Mouse (Mus musculus): ENCODE measurements at regions not wholly inside any gene's neighbourhood (a gene's known extent, or its start where the extent isn't known, plus 50 kb on each side); places are given as distances from the start of the nearest gene placed in this dataset.

- H3K4me1 ChIP-seq (replicated peaks; ENCODE audit: control insufficient read depth, insufficient read depth, low read length) = no peaks in the 10 kb centered on the region
- DNase-seq = no peak
- TF ChIP-seq CTCF (IDR thresholded peaks at IDR 0.05; ENCODE audit: borderline replicate concordance, control insufficient read depth, extremely low read depth, insufficient read depth, low read length, poor library complexity) = no peak
- 94% methylated on average over 6 of the region's 6 CpGs for WGBS
- H3K36me3 ChIP-seq (ENCODE audit: control insufficient read depth, insufficient read depth, low read length) = no peaks in the 10 kb centered on the region
- H3K27me3 ChIP-seq (ENCODE audit: control insufficient read depth, insufficient read depth, low read length) = no peaks in the 10 kb centered on the region
- H3K27ac ChIP-seq (ENCODE audit: control insufficient read depth, insufficient read depth, low read length) = no peak overlapping the region
- no peak overlapping the region for H3K4me3 ChIP-seq (ENCODE audit: control insufficient read depth, insufficient read depth, low read length)
Measured at GRCm38 (mm10) chr14:61885241-61886015, 278.2 kb downstream of the Kcnrg start.

- TF ChIP-seq POLR2A (IDR thresholded peaks at IDR 0.05; ENCODE audit: control insufficient read depth, extremely low read depth, insufficient read depth, low read length, poor library complexity) (no peak), CTCF (IDR thresholded peaks at IDR 0.05; ENCODE audit: borderline replicate concordance, control insufficient read depth, extremely low read depth, insufficient read depth, low read length, poor library complexity) (no peak)
Measured at GRCm38 (mm10) chr14:61889626-61890025, 282.4 kb downstream of the Kcnrg start.

GRCm38 (mm10) chr14:61893786-61894185 lies 286.5 kb downstream of the Kcnrg start:
- no peak for TF ChIP-seq POLR2A (IDR thresholded peaks at IDR 0.05; ENCODE audit: control insufficient read depth, extremely low read depth, insufficient read depth, low read length, poor library complexity)
- TF ChIP-seq CTCF (IDR thresholded peaks at IDR 0.05; ENCODE audit: borderline replicate concordance, control insufficient read depth, extremely low read depth, insufficient read depth, low read length, poor library complexity) = no peak
- H3K4me1 ChIP-seq (replicated peaks; ENCODE audit: control insufficient read depth, insufficient read depth, low read length) = no peaks in the 10 kb centered on the region
- no peaks in the 10 kb centered on the region for H3K36me3 ChIP-seq (ENCODE audit: control insufficient read depth, insufficient read depth, low read length)
- DNase-seq = no peak
- H3K27ac ChIP-seq (ENCODE audit: control insufficient read depth, insufficient read depth, low read length) = no peak overlapping the region
- 93% methylated on average over 3 of the region's 3 CpGs for WGBS
- no peak overlapping the region for H3K4me3 ChIP-seq (ENCODE audit: control insufficient read depth, insufficient read depth, low read length)
- H3K27me3 ChIP-seq (ENCODE audit: control insufficient read depth, insufficient read depth, low read length) = no peaks in the 10 kb centered on the region

More at GRCm38 (mm10) chr14:61889626-61890025, 282.4 kb downstream of the Kcnrg start:
- Histone ChIP-seq H3K27ac (ENCODE audit: control insufficient read depth, insufficient read depth, low read length) (no peak overlapping the region), H3K4me3 (ENCODE audit: control insufficient read depth, insufficient read depth, low read length) (no peak overlapping the region), H3K4me1 (replicated peaks; ENCODE audit: control insufficient read depth, insufficient read depth, low read length) (no peaks in the 10 kb centered on the region), H3K36me3 (ENCODE audit: control insufficient read depth, insufficient read depth, low read length) (no peaks in the 10 kb centered on the region), H3K27me3 (ENCODE audit: control insufficient read depth, insufficient read depth, low read length) (no peaks in the 10 kb centered on the region)
- no peak for DNase-seq
- 96% methylated on average over 8 of the region's 8 CpGs for WGBS

GRCm38 (mm10) chr14:61896879-61897278 lies 289.6 kb downstream of the Kcnrg start:
- no peak for TF ChIP-seq POLR2A (IDR thresholded peaks at IDR 0.05; ENCODE audit: control insufficient read depth, extremely low read depth, insufficient read depth, low read length, poor library complexity)
- no peak for TF ChIP-seq CTCF (IDR thresholded peaks at IDR 0.05; ENCODE audit: borderline replicate concordance, control insufficient read depth, extremely low read depth, insufficient read depth, low read length, poor library complexity)
- no peaks in the 10 kb centered on the region for H3K27me3 ChIP-seq (ENCODE audit: control insufficient read depth, insufficient read depth, low read length)
- no peak for DNase-seq
- no peaks in the 10 kb centered on the region for H3K36me3 ChIP-seq (ENCODE audit: control insufficient read depth, insufficient read depth, low read length)
- no peak overlapping the region for H3K4me3 ChIP-seq (ENCODE audit: control insufficient read depth, insufficient read depth, low read length)
- H3K27ac ChIP-seq (ENCODE audit: control insufficient read depth, insufficient read depth, low read length) = no peak overlapping the region
- 97% methylated on average over 5 of the region's 5 CpGs for WGBS
- H3K4me1 ChIP-seq (replicated peaks; ENCODE audit: control insufficient read depth, insufficient read depth, low read length) = no peaks in the 10 kb centered on the region

GRCm38 (mm10) chr14:61898664-61899063 lies 291.4 kb downstream of the Kcnrg start:
- Histone ChIP-seq H3K4me3 (ENCODE audit: control insufficient read depth, insufficient read depth, low read length) (no peak overlapping the region), H3K27ac (ENCODE audit: control insufficient read depth, insufficient read depth, low read length) (no peak overlapping the region), H3K36me3 (ENCODE audit: control insufficient read depth, insufficient read depth, low read length) (no peaks in the 10 kb centered on the region), H3K27me3 (ENCODE audit: control insufficient read depth, insufficient read depth, low read length) (no peaks in the 10 kb centered on the region), H3K4me1 (replicated peaks; ENCODE audit: control insufficient read depth, insufficient read depth, low read length) (no peaks in the 10 kb centered on the region)
- 92% methylated on average over 10 of the region's 10 CpGs for WGBS
- no peak for DNase-seq
- TF ChIP-seq POLR2A (IDR thresholded peaks at IDR 0.05; ENCODE audit: control insufficient read depth, extremely low read depth, insufficient read depth, low read length, poor library complexity) (no peak), CTCF (IDR thresholded peaks at IDR 0.05; ENCODE audit: borderline replicate concordance, control insufficient read depth, extremely low read depth, insufficient read depth, low read length, poor library complexity) (no peak)

GRCm38 (mm10) chr14:61904426-61905124 lies 297.3 kb downstream of the Kcnrg start:
- TF ChIP-seq CTCF (IDR thresholded peaks at IDR 0.05; ENCODE audit: borderline replicate concordance, control insufficient read depth, extremely low read depth, insufficient read depth, low read length, poor library complexity) (no peak), POLR2A (IDR thresholded peaks at IDR 0.05; ENCODE audit: control insufficient read depth, extremely low read depth, insufficient read depth, low read length, poor library complexity) (no peak)
- no peaks in the 10 kb centered on the region for H3K27me3 ChIP-seq (ENCODE audit: control insufficient read depth, insufficient read depth, low read length)
- H3K4me1 ChIP-seq (replicated peaks; ENCODE audit: control insufficient read depth, insufficient read depth, low read length) = no peaks in the 10 kb centered on the region
- DNase-seq = no peak
- no peak overlapping the region for H3K27ac ChIP-seq (ENCODE audit: control insufficient read depth, insufficient read depth, low read length)
- WGBS = 91% methylated on average over 4 of the region's 4 CpGs
- H3K4me3 ChIP-seq (ENCODE audit: control insufficient read depth, insufficient read depth, low read length) = no peak overlapping the region
- H3K36me3 ChIP-seq (ENCODE audit: control insufficient read depth, insufficient read depth, low read length) = no peaks in the 10 kb centered on the region

All from thymus, adult 2 months (tissue).